Mouse (Mus musculus): ENCODE results near the gene Cd248. TPM values are rescaled to one million over a fixed set of nuclear protein-coding genes. Genes with fewer than 3 reads are reported as not detected.

Cd248 gene
- polyA plus RNA-seq, 1 experiment = 3.1 TPM

GRCm38 (mm10) chr19:5040862-5041523 lies 26.9 kb upstream of the Cd248 start, which contains the start of gene Brms1:
Gene Brms1, plus strand, starts transcription at chr19:5041354.
- Histone ChIP-seq H3K4me1 (ENCODE audit: control insufficient read depth, insufficient read depth, low read length) (peaks cover 2% of the 10 kb centered on the region), H3K4me3 (ENCODE audit: low read depth, low read length) (peak within 1 kb of the TSS; percentile 71), H3K36me3 (ENCODE audit: control insufficient read depth, insufficient read depth, low read length, poor library complexity, severe bottlenecking) (no peaks in the 10 kb centered on the region), H3K9me3 (replicated peaks; ENCODE audit: control insufficient read depth, insufficient read depth, low read length, poor library complexity, severe bottlenecking) (no peaks in the 10 kb centered on the region), H3K9ac (ENCODE audit: low read depth, poor library complexity, severe bottlenecking) (peak within 1 kb of the TSS; percentile 58), H3K27me3 (ENCODE audit: control insufficient read depth, insufficient read depth, low read length, poor library complexity, severe bottlenecking) (no peaks in the 10 kb centered on the region), H3K27ac (ENCODE audit: insufficient read depth, low read length) (no peak within 1 kb of the TSS)
- TF ChIP-seq POLR2A (IDR thresholded peaks at IDR 0.05; ENCODE audit: insufficient read depth, low read length) (no peak), CTCF (IDR thresholded peaks at IDR 0.05; ENCODE audit: low read depth, low read length) (no peak), EP300 (IDR thresholded peaks at IDR 0.05; ENCODE audit: insufficient read depth, low read depth, low read length) (peak; percentile 61; the same call in 1 of the 2 replicates)

- Histone ChIP-seq H3K27me3 (ENCODE audit: control insufficient read depth, insufficient read depth, low read length, poor library complexity, severe bottlenecking) (no peaks in the 10 kb centered on the region), H3K36me3 (ENCODE audit: control insufficient read depth, insufficient read depth, low read length, poor library complexity, severe bottlenecking) (no peaks in the 10 kb centered on the region), H3K4me1 (ENCODE audit: control insufficient read depth, insufficient read depth, low read length) (peaks cover 2% of the 10 kb centered on the region), H3K4me3 (ENCODE audit: low read depth, low read length) (peak overlapping the region; percentile 71), H3K9ac (ENCODE audit: low read depth, poor library complexity, severe bottlenecking) (peak overlapping the region; percentile 58), H3K9me3 (replicated peaks; ENCODE audit: control insufficient read depth, insufficient read depth, low read length, poor library complexity, severe bottlenecking) (no peaks in the 10 kb centered on the region), H3K27ac (ENCODE audit: insufficient read depth, low read length) (no peak overlapping the region)
- no peak for TF ChIP-seq CTCF (IDR thresholded peaks at IDR 0.05; ENCODE audit: low read depth, low read length)
- no peak for TF ChIP-seq EP300 (IDR thresholded peaks at IDR 0.05; ENCODE audit: insufficient read depth, low read depth, low read length)
- no peak for TF ChIP-seq POLR2A (IDR thresholded peaks at IDR 0.05; ENCODE audit: insufficient read depth, low read length)
These were observed 26.3 kb upstream of the Cd248 start for GRCm38 (mm10) chr19:5041588-5041987.

- Histone ChIP-seq H3K4me3 (ENCODE audit: low read depth, low read length) (no peak overlapping the region), H3K9ac (ENCODE audit: low read depth, poor library complexity, severe bottlenecking) (no peak overlapping the region), H3K27me3 (ENCODE audit: control insufficient read depth, insufficient read depth, low read length, poor library complexity, severe bottlenecking) (no peaks in the 10 kb centered on the region), H3K4me1 (ENCODE audit: control insufficient read depth, insufficient read depth, low read length) (peaks cover 5% of the 10 kb centered on the region), H3K27ac (ENCODE audit: insufficient read depth, low read length) (no peak overlapping the region), H3K9me3 (replicated peaks; ENCODE audit: control insufficient read depth, insufficient read depth, low read length, poor library complexity, severe bottlenecking) (no peaks in the 10 kb centered on the region), H3K36me3 (ENCODE audit: control insufficient read depth, insufficient read depth, low read length, poor library complexity, severe bottlenecking) (no peaks in the 10 kb centered on the region)
- no peak for TF ChIP-seq POLR2A (IDR thresholded peaks at IDR 0.05; ENCODE audit: insufficient read depth, low read length)
- no peak for TF ChIP-seq EP300 (IDR thresholded peaks at IDR 0.05; ENCODE audit: insufficient read depth, low read depth, low read length)
- no peak for TF ChIP-seq CTCF (IDR thresholded peaks at IDR 0.05; ENCODE audit: low read depth, low read length)
These were observed 22.3 kb upstream of the Cd248 start for GRCm38 (mm10) chr19:5045531-5045930.

- H3K27ac ChIP-seq (ENCODE audit: insufficient read depth, low read length) = no peak overlapping the region
- H3K4me1 ChIP-seq (ENCODE audit: control insufficient read depth, insufficient read depth, low read length) = peaks cover 5% of the 10 kb centered on the region
- H3K9ac ChIP-seq (ENCODE audit: low read depth, poor library complexity, severe bottlenecking) = no peak overlapping the region
- no peaks in the 10 kb centered on the region for H3K27me3 ChIP-seq (ENCODE audit: control insufficient read depth, insufficient read depth, low read length, poor library complexity, severe bottlenecking)
- no peaks in the 10 kb centered on the region for H3K9me3 ChIP-seq (replicated peaks; ENCODE audit: control insufficient read depth, insufficient read depth, low read length, poor library complexity, severe bottlenecking)
- H3K4me3 ChIP-seq (ENCODE audit: low read depth, low read length) = no peak overlapping the region
- TF ChIP-seq EP300 (IDR thresholded peaks at IDR 0.05; ENCODE audit: insufficient read depth, low read depth, low read length) (no peak), CTCF (IDR thresholded peaks at IDR 0.05; ENCODE audit: low read depth, low read length) (peak; percentile 46)
- no peaks in the 10 kb centered on the region for H3K36me3 ChIP-seq (ENCODE audit: control insufficient read depth, insufficient read depth, low read length, poor library complexity, severe bottlenecking)
These were observed 19.5 kb upstream of the Cd248 start for GRCm38 (mm10) chr19:5048138-5049056.

GRCm38 (mm10) chr19:5049325-5049724 lies 18.6 kb upstream of the Cd248 start:
- peak overlapping the region; percentile 43 for H3K27ac ChIP-seq (ENCODE audit: insufficient read depth, low read length)
- H3K36me3 ChIP-seq (ENCODE audit: control insufficient read depth, insufficient read depth, low read length, poor library complexity, severe bottlenecking) = no peaks in the 10 kb centered on the region
- TF ChIP-seq CTCF (IDR thresholded peaks at IDR 0.05; ENCODE audit: low read depth, low read length) (no peak), EP300 (IDR thresholded peaks at IDR 0.05; ENCODE audit: insufficient read depth, low read depth, low read length) (no peak), POLR2A (IDR thresholded peaks at IDR 0.05; ENCODE audit: insufficient read depth, low read length) (no peak)

More at GRCm38 (mm10) chr19:5049325-5049724, 18.6 kb upstream of the Cd248 start:
- H3K4me3 ChIP-seq (ENCODE audit: low read depth, low read length) = no peak overlapping the region
- no peak overlapping the region for H3K9ac ChIP-seq (ENCODE audit: low read depth, poor library complexity, severe bottlenecking)
- no peaks in the 10 kb centered on the region for H3K27me3 ChIP-seq (ENCODE audit: control insufficient read depth, insufficient read depth, low read length, poor library complexity, severe bottlenecking)
- H3K9me3 ChIP-seq (replicated peaks; ENCODE audit: control insufficient read depth, insufficient read depth, low read length, poor library complexity, severe bottlenecking) = no peaks in the 10 kb centered on the region
- peaks cover 7% of the 10 kb centered on the region for H3K4me1 ChIP-seq (ENCODE audit: control insufficient read depth, insufficient read depth, low read length)

All from ES-Bruce4 (cell line).